Mouse (Mus musculus): Measurements from ENCODE around the gene Rap1gds1.

DNA sequence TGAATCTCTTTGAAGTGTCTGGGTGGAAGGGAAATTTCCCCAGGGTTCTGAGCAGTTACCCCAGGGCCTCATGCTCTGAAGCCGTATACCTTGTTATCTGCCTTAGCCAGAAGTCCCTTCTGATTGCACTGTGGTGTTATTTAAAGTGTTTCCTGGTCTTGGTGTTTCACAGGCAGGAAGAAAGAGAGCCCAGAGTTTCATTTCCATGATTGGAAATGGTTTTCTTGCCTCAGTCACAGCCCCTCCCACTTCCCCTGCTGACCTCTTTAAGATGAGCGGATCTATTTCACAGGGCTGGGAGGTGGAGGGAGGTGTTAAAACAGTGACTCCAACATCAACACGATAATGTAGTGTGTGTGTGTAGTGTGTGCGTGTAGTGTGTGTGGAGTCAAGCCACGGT is 181.5 kb downstream of the Rap1gds1 start:
- TF ChIP-seq CTCF (IDR thresholded peaks at IDR 0.05; ENCODE audit: borderline replicate concordance, extremely low read depth, insufficient read depth, insufficient read length) (no peak), POLR2A (IDR thresholded peaks at IDR 0.05; ENCODE audit: borderline replicate concordance, extremely low read depth, insufficient read depth, insufficient read length, poor library complexity, severe bottlenecking) (no peak)

Measured in brain, embryonic 14.5 days (tissue).